Mouse (Mus musculus) heart, postnatal 0 days (tissue): ENCODE data around the gene Gal. TPM values are rescaled to one million over a fixed set of nuclear protein-coding genes. Genes with fewer than 3 reads are reported as not detected.

ENCODE experiments used
- ATAC-seq: fragments of 200-750 bp; cut with Nextera tagmentation; 2 replicates; pipeline ENCODE4 v1.8.0; 2017; ENCODE audit warnings: low read depth, moderate number of reproducible peaks, moderate library complexity; ENCODE audit not compliant: insufficient read depth
- DNase-seq: peaks from one replicate; pipeline ENCODE4 v3.0.0-alpha.2; 2016; ENCODE audit warnings: low spot score
- H3K27ac ChIP-seq: fragments of 300-500 bp; sonication (generic); 2 replicates; pipeline ENCODE4 v1.5.1; 2014; ENCODE audit warnings: low read depth, mild to moderate bottlenecking
- H3K27me3 ChIP-seq: fragments of 300-500 bp; sonication (generic); 2 replicates; pipeline ENCODE4 v1.6.1; 2014; ENCODE audit warnings: low read length, mixed read lengths; ENCODE audit not compliant: control insufficient read depth, insufficient read depth
- H3K36me3 ChIP-seq: fragments of 300-500 bp; sonication (generic); replicated peaks from 2 replicates; pipeline ENCODE4 v1.6.1; 2014; ENCODE audit warnings: low read length, mixed read lengths; ENCODE audit not compliant: control insufficient read depth, insufficient read depth
- H3K4me1 ChIP-seq: fragments of 300-500 bp; sonication (generic); 2 replicates; pipeline ENCODE4 v1.6.1; 2014; ENCODE audit warnings: antibody characterized with exemption; ENCODE audit not compliant: control insufficient read depth, insufficient read depth
- H3K4me2 ChIP-seq: fragments of 300-500 bp; sonication (generic); 2 replicates; pipeline ENCODE4 v1.6.1; 2014; ENCODE audit warnings: low read depth, mild to moderate bottlenecking, low read length, moderate library complexity
- H3K4me3 ChIP-seq: fragments of 300-500 bp; sonication (generic); 2 replicates; pipeline ENCODE4 v1.5.1; 2014; ENCODE audit warnings: low read depth, low read length
- H3K9ac ChIP-seq: fragments of 300-500 bp; sonication (generic); replicated peaks from 2 replicates; pipeline ENCODE4 v1.6.1; 2014; ENCODE audit warnings: low read depth, low read length, mixed read lengths
- H3K9me3 ChIP-seq: fragments of 300-500 bp; sonication (generic); replicated peaks from 2 replicates; pipeline ENCODE4 v1.6.1; 2016; ENCODE audit warnings: low read length; ENCODE audit not compliant: control insufficient read depth
- CTCF ChIP-seq: IDR thresholded peaks from 2 replicates; pipeline ENCODE4 v1.5.1; 2016; ENCODE audit warnings: antibody characterized with exemption, control low read depth, low read depth
- EP300 ChIP-seq: IDR thresholded peaks from 2 replicates; pipeline ENCODE4 v1.6.1; 2016; ENCODE audit warnings: antibody characterized with exemption, low read depth
- WGBS: fragments of 180-500 bp; shearing (Covaris S2); extraction: QIAGEN DNeasy Blood & Tissue Kit; methylation state at CpG from one replicate; pipeline ENCODE4 v1.1.7; 2014; 5-methylcytosine and 5-hydroxymethylcytosine counted together
- polyA plus RNA-seq: library from polyadenylated mRNA; unstranded; fragments of >200 nt; fragmentation: Nextera tagmentation; extraction: Ambion mirVana; gene quantifications from 2 replicates; pipeline ENCODE4 v1.2.1, GENCODE M21; 2015
- total RNA-seq: library from RNA; depleted of rRNA; stranded (reverse); fragments of >200 nt; gene quantifications from 2 replicates; pipeline ENCODE4 v1.2.3, GENCODE M21; 2014; ENCODE audit warnings: low replicate concordance

The Gal gene
- total and polyA plus RNA-seq, 2 experiments from 2014 or later, result 2.4 TPM; not detected in 1

DNA sequence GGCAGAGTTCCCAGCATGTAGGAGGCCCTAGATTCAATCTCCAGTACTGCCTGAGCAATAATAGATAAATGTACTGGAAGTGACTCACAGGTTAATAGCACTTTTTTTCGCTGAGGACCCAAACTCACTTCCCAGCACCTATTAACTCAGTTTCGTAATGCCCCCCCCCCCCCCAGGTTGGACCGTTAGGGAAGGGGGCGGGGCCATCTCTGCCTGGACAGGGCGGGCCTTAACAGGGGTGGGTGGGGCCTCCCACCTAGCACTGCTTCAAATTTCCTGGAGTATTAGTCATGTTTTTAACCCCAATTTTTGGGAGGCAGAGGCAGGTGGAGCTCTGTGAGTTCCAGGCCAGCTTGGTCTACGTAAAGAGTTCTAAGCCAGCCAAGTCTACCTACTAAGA lies 26.3 kb downstream of the Gal start:
- Histone ChIP-seq H3K4me1 (peaks cover 8% of the 10 kb centered on the region; the same call in 1 of the 2 replicates), H3K4me2 (no peak overlapping the region), H3K36me3 (peaks cover 32% of the 10 kb centered on the region), H3K9ac (no peak overlapping the region), H3K27me3 (no peaks in the 10 kb centered on the region), H3K9me3 (no peaks in the 10 kb centered on the region), H3K4me3 (no peak overlapping the region), H3K27ac (no peak overlapping the region)
- ATAC-seq, result no peak
- DNase-seq, result no peak
- WGBS, result 72% methylated on average over 6 of the region's 6 CpGs
- TF ChIP-seq EP300 (no peak), CTCF (no peak)

- Histone ChIP-seq H3K4me2 (no peak overlapping the region), H3K4me3 (no peak overlapping the region), H3K9ac (no peak overlapping the region), H3K27me3 (no peaks in the 10 kb centered on the region), H3K36me3 (peaks cover 91% of the 10 kb centered on the region), H3K27ac (no peak overlapping the region), H3K4me1 (no peaks in the 10 kb centered on the region), H3K9me3 (no peaks in the 10 kb centered on the region)
- TF ChIP-seq CTCF, result no peak
- TF ChIP-seq EP300, result no peak
- whole genome bisulfite sequencing, result 86% methylated on average over 3 of the region's 3 CpGs
- no peak for ATAC-seq
- no peak for DNase-seq
These were observed 35.7 kb downstream of the Gal start for GRCm38 (mm10) chr19:3378614-3379013.

DNA sequence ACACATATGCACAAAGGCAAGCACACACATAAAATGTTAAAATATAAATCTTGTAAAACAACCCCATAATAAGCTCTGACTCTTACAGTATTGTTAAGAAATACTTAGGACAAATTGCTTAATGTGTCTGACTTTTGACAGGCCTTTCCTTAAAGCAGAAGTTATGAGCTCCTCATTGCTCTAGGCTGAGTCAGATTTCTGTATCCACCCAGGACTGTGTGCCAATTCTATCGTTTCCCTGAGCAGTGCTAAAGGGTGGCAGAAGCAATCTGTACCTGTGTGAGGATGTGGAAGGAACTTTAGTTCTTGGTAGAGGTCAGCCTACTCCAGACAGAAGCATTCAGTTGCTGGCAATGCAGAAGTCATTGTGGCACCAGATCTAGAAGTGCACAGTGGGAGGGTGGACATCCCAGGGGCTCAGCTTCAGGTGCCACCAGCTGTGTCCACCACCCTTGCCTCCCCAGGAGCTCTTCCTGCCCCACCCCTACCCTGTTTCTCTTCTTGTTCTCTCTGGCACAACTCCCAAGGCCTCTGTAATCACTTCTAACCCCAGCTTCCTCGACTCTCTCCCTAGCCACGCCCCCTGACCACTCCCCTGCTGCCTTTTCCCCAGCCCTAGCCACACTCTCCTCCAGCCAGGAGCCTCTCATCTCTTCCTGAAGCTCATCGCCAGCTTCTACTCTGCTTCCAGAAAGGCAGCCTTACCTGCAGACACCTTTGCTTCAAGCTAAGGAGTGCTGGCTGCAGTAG lies 37.2 kb downstream of the Gal start:
- H3K4me1 ChIP-seq, result no peaks in the 10 kb centered on the region
- no peak overlapping the region for H3K4me3 ChIP-seq
- no peak for TF ChIP-seq EP300
- no peak for TF ChIP-seq CTCF
- WGBS, result 41% methylated on average over 4 of the region's 4 CpGs
- no peak overlapping the region for H3K27ac ChIP-seq
- ATAC-seq (no peak), DNase-seq (no peak)
- no peak overlapping the region for H3K9ac ChIP-seq
- no peak overlapping the region for H3K4me2 ChIP-seq
- no peaks in the 10 kb centered on the region for H3K9me3 ChIP-seq
- H3K27me3 ChIP-seq, result no peaks in the 10 kb centered on the region
- H3K36me3 ChIP-seq, result peaks cover 95% of the 10 kb centered on the region

GRCm38 (mm10) chr19:3375945-3376495 lies 38.3 kb downstream of the Gal start:
- TF ChIP-seq EP300 (no peak), CTCF (no peak)
- H3K9ac ChIP-seq, result no peak overlapping the region
- WGBS, result 72% methylated on average over 7 of the region's 7 CpGs
- no peaks in the 10 kb centered on the region for H3K4me1 ChIP-seq
- peaks cover 96% of the 10 kb centered on the region for H3K36me3 ChIP-seq
- no peaks in the 10 kb centered on the region for H3K27me3 ChIP-seq
- no peak overlapping the region for H3K4me2 ChIP-seq
- no peak overlapping the region for H3K27ac ChIP-seq
- DNase-seq (no peak), ATAC-seq (no peak)
- no peaks in the 10 kb centered on the region for H3K9me3 ChIP-seq
- H3K4me3 ChIP-seq, result no peak overlapping the region

DNA sequence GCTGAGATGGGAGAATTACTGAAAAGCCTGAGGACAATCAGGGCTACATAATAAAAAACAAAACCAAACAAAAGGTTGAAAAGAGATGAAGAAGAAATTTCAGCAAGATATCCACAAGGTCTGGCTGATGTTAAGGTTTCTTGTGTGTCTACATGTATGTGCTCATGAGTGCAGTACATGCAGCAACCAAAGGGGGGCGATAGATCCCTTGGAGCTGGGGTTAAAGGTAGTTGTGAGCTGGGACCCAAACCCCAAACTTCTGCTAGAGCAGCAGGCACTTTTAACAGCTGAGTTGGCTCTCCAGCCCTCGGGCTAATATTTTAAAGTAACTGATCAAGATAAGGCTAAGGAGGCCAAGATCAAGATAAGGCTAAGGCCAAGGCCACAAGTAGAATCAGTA lies 40.3 kb downstream of the Gal start:
- no peak overlapping the region for H3K4me2 ChIP-seq
- DNase-seq (no peak), ATAC-seq (no peak)
- H3K4me1 ChIP-seq, result no peaks in the 10 kb centered on the region
- WGBS, result 56% methylated on average over 2 of the region's 2 CpGs
- peaks cover 97% of the 10 kb centered on the region for H3K36me3 ChIP-seq
- TF ChIP-seq CTCF, result no peak
- TF ChIP-seq EP300, result no peak
- no peak overlapping the region for H3K9ac ChIP-seq
- H3K27ac ChIP-seq, result no peak overlapping the region
- H3K4me3 ChIP-seq, result no peak overlapping the region
- no peaks in the 10 kb centered on the region for H3K27me3 ChIP-seq
- H3K9me3 ChIP-seq, result no peaks in the 10 kb centered on the region

GRCm38 (mm10) chr19:3373380-3373779 lies 41.0 kb downstream of the Gal start:
- TF ChIP-seq EP300 (no peak), CTCF (no peak)
- 52% methylated on average over 12 of the region's 12 CpGs for WGBS
- H3K36me3 ChIP-seq, result peaks cover 97% of the 10 kb centered on the region
- H3K27me3 ChIP-seq, result no peaks in the 10 kb centered on the region
- DNase-seq (no peak), ATAC-seq (no peak)
- H3K4me2 ChIP-seq, result no peak overlapping the region
- no peaks in the 10 kb centered on the region for H3K9me3 ChIP-seq
- H3K9ac ChIP-seq, result no peak overlapping the region
- H3K4me1 ChIP-seq, result no peaks in the 10 kb centered on the region
- H3K4me3 ChIP-seq, result no peak overlapping the region
- no peak overlapping the region for H3K27ac ChIP-seq
